Mouse (Mus musculus) testis, postnatal 14 days (tissue): ENCODE measurements around the gene Htr1f.
"Not testable (repeated sequence)": the region's sequence is repeated elsewhere in the genome, so short reads cannot be mapped to it uniquely, and the experiment has no call there.

Source experiments
- DNase-seq: peaks from one replicate; pipeline ENCODE4 v3.0.0; 2021; ENCODE audit warnings: low spot score

The Htr1f gene

DNA sequence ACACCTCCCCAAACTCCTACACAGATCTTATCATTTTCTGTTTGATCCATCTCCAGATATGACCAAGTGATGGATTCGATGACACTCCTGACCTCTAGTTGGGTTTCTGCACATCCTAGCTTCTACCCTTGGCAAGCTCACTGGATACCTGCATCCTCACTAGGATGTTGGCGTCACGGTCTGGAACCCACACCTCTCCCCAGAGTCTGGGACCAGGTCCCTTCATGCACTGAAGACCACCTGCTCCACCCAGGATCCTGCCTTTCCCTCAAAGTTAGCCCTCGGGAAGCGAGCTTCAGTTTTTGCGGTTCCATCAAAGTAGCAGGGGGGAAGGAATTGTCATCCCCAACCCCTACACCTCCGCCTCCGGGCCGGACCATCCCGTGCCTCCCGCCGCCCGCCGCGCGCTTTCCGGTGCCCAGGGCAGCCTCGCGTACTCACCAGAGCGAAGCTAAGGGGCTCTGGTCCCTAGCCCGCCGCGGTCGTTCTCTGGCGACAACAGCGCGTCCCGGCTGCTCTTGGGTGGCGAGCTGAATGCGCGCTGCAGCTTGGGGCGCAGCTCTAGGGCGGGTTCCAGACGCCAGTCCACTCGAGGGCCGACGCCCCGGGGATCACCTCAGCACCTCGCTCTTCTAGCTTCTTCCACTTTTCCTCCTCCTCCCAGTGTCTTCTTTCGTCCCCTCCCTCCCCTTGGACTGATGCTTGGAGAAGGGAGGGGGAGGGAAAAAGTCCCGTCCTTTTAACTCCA is at the start of gene Htr1f:
Gene Htr1f, minus strand, starts transcription at position 671 of the 748 bp plus-strand sequence.
- no peak for DNase-seq

DNA sequence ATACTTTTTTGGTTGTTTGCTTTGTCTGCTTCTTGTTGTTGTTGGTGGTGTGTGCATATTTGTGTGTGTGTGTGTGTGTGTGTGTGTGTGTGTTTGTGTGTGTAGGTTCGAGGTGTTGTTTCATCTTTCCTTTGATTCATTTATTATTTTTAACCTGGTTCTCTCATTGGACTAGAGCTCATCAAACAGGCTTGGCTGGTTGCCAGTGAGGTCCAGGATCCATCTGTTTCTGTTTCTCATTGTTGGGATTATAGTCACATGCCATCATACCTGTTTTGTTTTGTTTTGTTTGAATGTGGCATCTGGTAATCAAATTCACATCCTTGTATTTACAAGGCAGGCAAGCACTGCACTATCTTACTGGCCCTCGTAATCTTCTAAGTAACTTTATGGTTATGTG is 34.1 kb upstream of the Htr1f start:
- DNase-seq, result no peak

DNA sequence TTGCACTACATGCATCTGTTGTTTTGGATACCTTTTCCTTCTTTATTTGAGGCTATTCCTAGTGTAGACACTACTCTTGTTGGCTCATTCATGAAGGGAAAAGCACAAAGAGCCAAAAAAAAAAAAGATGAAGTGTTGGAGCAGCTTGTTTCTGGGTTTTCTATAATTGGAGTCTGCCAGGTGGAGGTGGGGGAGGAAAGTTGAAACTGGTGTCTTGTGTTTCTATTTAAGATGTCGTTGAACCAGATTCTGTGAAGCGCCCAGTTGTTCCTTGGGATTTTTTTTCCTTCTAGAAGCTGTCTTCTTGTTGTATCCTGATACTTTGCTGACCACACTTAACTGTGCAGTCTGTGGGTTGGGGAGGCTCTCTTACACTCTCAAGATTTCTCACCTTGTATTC is 23.7 kb upstream of the Htr1f start:
- DNase-seq, result no peak

DNA sequence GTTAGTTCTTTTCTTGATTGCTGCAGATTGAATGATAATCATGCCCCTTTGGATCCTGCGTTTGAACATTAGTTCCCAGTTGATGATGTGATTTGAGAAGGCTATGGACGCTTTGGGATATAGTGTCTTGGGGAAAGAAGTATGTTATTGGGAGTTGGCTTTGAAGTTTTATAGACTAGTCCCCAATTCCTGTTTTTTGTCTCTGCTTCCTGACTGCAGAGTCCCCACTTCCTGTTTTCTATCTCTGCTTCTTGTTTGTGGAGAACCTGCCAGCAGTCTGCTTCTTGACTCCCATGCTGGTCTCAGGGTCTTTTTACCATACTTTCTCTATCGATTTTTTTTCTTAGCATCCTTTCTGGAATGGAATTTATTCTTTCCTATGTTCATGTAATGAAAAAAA is 22.2 kb upstream of the Htr1f start:
- no peak for DNase-seq

DNA sequence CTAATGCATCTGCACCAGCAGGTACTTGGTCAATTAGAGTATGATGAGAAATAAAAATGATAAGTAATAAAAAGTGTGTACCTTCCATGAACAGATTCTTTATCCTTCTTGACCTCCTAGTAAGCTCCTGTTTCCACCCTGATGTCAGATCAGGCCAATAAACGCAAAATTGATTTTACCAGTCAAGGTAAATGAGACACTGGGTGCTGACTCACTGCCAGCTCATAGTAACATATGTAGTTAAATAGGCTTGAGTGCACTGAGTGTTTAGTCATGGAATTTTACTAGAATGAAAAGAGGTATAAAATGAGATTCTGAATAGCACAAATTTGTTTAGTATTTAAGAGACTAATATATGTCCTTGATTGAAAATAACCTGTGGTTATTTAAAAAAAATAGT is 6.6 kb upstream of the Htr1f start:
- DNase-seq, result no peak

DNA sequence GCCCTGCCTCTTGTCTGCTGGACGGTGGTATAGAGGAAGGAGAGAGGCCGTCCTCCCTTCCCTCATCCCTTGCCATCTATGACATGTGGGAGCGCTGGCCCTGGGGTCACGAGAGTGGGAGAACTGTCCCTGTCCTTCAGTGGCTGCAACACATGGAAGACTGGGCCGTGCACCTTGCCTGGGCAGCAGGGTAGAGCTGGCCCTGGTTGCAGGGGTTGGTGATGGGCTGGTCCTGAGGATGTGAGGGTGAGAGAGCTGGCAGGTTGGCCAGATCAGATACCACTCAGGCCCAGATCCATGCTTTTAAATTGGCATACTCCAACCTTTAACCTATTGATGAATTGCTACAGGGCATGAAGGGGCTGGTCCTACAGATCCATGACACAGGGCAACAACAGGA is 12.1 kb downstream of the Htr1f start:
- no peak for DNase-seq

DNA sequence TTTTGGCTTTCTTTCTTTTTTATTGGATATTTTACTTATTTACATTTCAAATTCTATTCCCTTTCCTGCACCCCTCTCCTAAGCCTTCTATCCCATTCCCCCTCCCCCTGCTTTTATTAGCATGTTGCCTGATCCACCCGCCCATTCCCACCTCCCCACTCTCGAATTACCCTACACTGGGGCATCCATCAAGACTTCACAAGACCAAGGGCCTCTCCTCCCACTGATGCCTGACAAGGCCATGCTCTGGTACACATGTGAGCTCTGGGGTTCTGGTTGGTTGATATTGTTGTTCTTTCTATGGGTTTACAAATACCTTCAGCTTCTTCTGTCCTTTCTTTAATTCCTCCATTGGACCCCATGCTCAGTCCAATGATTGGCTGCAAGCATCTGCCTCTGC is 22.2 kb downstream of the Htr1f start:
- no peak for DNase-seq

DNA sequence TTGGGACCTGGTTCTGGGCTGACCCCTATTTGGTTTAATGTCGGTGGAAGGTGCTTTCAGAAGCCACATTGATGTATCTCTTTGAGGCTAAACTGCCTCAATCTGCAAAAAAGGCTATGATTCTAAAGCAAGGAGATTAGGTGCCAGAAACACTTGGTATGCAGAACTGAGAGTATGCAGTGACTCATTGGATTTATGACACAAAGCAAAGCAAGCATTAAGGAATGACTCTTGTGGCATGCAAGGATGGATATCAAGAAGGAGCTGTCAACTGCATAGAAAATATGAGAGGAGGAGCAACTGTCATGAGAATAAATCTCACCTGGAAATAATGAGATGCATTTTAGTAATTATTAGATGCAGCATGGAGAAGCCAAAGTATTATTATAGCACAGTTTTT is 35.8 kb downstream of the Htr1f start:
- no peak for DNase-seq

DNA sequence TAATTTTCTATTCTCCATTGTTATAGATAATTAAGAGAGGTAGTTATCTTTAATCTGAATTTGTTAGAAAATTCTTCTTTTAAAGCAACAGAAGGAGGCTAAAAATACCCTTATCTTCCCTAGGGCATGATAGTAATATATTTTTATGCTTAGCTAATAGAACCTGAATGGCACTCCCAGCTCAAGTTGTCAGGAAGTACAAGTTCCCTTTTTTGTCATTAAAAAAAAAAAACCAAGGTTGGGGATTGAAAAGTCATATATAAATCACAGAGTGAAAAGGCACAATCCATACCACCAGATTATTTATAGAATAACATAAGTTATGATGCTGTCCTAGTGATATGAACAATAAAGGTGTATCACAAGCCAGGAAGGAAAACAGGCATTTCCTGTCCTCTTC is 39.4 kb downstream of the Htr1f start:
- no peak for DNase-seq

DNA sequence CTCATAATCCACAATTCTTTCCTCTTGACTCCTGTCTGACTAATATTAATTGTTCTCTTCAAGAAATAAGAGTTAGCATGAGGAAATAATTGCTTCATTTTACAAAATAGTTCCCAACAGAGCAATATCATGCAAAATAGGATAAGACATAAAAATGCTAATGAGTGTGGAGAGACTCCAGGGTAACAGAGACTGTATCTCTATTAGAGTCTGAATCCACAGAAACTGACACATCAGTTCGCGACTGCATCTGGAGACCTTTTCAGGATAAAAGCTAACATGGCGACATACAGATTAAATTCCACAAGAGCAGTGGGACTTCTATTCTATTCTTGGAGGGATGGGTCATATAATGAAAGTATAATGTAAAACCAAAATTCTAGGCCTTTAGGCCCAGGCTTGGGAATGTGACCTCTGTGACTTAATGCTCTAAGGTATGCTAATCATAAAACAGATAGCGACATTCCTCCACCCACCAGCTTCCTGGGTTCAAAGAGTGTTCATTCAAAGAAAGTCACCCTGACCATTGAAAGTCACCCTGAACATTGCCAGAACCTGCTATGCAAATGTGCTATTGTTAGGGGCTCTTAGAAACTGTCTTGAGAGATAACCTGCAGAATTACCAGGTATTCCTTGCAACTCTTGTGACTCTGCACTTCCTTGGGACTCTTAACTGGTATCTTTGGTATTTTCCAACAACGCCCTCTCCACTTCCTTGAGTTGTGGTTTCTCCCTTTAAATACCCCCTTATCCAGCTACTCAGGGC is 67.8 kb downstream of the Htr1f start:
- DNase-seq, result not testable (repeated sequence)

DNA sequence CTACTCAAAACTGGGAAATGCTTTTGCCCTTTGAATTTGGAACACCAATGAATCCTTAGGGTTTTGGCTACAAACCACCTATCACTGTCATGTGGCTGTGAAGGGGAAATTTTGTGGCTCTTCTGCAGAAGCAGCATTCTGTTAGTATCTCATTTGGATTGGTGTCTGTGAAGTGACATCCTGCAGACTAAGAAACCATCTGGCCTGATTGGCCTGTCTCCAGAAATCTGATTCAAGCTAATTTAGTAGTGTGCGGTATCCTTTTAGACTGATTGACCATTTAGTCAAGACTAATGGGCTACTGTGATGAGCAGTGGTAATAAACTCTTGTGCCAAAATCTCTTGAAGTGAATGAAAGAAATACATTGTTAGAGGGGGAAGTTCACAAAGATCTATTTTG is 76.0 kb downstream of the Htr1f start:
- no peak for DNase-seq

DNA sequence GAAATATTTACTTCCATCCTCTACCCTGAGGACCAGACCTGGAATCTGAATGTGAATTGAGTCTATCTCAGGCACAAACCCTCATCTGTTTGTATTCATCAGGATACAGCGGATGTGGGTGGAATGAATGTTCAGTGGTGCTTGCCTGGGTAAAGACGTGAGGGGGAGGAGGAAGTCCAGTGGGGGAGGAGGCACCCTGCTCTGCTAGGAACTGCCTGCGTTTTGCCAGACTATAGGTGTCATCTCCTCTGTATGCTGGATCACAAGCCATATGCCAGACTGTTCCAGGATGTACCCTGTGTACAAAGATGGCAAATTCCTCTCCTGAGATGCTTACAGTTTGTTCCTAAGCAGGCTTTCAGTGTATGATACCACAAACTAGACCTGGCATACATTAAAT is 83.3 kb downstream of the Htr1f start:
- no peak for DNase-seq

DNA sequence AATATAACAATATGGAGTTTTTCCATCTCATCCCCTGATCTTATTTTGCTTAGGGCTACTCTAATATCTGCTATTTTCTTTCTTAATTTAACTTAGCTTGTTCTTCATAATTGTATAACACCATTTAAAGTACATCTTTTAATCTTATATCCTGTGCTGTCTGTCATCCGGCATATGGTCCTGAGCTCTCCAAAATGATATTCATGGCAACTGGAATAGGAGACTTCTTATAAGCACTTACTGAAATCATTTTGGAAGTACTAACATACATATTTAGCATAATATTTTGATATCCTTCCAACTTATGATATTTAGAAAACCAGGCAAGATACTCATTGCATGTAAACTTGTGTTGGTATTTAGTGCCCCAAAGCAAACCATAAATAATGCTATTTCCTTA is 86.9 kb downstream of the Htr1f start:
- no peak for DNase-seq

DNA sequence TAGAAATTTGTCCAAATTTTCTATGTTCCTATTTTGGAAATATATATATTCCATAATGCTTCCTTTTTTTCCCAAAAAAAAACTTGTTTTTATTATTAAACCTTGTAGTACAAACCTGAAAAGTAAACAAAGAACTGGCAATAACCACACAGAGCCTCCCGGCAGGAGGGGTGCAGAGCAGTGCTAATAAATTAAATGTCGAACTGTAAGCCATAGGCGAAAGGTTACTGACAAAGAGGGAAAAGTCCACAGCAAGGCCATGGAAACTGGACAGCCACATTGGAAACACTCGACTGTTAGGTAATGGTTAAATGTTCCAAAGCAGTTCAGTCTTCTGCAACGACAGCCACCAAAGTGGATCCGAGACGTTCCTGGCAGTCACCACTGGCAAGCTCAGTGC is 87.5 kb downstream of the Htr1f start:
- DNase-seq, result no peak

DNA sequence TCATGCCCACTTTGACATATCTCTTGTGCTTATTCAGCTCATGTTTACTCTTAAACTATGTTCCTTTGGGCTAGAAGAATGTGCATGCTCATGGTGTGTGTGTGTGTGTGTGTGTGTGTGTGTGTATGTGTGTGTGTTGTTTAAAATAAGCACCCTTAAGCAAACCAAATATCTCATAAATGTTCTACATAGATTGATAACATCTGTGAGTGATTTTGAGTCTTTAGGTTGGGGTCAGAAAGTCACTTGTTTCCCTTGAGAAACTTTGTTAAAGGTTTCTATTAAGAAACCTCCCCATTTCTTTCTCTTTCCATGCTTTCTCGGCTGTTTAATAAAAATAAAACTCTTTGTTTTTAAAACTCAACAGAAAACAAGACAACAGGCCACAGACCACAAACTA is 88.1 kb downstream of the Htr1f start:
- no peak for DNase-seq

DNA sequence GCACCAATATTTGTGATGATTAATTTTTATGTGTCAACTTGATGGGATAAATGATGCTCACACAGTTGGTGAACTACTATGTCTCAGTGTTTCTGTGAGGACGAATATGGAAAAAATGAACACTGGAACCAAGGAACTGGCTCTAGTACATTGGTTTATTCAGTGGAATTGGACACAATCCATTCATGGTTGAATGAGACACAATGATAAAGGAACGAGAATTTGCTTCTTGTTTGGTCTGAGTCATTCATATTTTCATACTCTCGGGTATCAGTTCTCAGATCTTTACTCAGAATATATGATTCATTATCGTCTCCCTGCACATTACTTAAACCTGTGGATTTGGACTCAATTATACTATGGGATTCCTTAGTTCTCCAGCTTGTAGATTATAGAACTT is 90.4 kb downstream of the Htr1f start:
- no peak for DNase-seq

DNA sequence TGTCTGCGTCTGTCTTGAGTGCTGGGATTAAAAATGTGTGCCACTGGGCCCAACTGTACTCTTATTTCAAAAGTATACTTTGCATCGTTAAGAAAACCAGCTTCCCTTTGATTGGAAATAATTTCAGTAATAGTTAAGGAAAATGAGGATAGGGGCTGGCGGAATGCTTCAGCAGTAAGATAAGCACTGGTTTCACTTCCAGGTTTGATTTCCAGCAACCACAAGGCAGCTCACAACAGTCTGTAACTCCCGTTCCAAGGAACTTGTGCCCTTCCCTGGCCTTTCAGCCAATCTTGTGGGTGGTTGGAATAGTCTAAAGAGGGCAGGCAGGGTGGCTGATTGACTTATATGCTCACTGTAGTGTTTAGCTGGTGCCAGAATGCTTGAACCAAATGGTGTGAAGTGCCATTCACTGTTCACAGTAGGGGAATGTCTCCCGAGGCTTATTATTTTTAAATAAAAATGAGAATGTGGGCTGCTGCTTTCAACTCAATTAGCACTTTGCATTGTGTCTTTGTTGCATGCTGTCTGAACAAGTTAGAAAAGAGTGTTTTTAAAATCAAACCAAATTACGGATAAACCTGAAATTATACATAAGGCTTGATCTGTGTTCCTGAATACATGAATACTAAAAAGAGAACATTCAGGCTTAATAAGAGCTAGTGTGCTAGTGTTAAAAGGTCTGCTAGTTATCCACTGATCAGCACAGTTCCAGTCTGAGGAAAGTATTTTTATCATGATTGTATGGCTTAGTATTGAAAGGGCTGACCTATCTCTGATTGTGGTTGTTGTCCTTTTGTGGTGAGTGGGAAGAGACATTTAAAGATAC is 103.4 kb downstream of the Htr1f start:
- no peak for DNase-seq

DNA sequence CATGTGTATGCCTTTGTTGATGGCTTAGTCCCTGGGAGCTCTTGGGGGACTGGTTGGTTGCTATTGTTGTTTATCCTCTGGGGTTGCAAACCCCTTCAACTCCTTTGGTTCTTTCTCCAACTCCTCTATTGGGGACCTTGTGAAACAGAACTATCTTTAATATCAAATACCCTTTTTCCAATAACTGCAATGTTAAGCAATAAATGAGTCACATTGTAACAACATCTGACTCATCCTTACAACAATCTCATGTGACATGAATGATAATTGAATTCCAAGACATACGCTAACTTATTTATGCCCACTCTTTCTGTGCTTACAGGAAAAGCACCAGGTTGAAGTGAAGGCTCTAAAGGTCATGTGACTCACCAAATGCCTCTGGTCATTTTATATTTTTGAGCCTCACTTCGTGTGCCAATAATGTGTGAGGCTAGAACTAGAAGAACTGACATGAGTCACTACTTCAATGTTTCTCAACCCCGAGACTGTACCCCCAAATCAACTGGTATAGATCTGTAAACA is 116.3 kb downstream of the Htr1f start:
- no peak for DNase-seq

DNA sequence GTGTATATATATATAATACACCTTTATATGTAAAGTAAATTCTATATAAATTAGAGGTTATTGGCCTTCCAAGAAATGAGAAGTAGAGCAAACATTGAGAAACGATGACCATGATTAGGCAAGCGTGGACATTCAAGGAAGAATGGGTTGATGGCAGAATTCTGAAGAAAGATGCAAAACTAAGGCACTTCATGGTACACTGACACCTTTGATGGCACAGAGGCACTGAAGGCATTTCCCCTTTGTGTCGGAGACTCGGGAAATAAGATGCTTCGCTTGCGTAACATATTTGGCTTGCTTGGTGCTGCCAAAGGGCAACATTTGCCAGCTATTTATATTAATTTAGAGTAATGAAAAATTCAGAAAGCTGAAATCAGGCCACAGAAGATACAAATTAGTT is 118.1 kb downstream of the Htr1f start:
- DNase-seq, result no peak

DNA sequence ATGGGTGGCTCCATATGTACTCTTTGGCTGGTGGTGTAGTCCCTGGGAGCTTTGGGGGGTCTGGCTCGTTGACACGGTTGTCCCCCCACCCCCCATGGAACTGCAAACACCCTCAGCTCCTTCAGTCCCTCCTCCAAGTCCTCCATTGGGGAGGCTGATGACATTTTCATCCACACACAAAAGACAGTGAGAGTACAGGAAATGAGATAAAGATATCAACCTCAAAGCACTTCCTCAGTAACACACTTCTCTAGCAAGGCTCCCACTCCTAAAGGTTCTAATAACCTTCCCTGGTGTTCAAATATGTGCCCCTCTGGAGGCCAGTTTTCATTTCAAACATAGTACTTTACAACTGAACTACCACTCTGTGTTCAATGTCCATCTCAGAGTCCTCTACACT is 118.6 kb downstream of the Htr1f start:
- DNase-seq, result no peak

DNA sequence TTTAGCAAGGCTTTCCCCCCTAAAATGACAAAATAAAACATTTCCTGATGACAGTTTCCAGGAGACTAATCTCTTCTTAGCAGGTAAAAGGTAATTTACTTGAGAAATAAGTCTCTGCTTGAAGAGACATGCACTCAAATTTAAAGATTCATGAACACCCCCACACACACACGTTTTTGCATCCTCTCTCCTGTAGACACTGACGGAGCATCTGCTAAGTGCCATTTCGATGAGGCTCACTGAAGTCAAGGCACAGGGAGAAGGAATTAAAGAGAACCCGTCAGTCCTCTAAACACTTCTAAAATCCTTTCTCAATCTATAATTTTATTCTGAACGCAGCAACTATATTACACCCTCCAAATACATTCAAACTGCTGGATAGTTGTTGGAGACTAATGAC is 131.0 kb downstream of the Htr1f start:
- DNase-seq, result no peak

DNA sequence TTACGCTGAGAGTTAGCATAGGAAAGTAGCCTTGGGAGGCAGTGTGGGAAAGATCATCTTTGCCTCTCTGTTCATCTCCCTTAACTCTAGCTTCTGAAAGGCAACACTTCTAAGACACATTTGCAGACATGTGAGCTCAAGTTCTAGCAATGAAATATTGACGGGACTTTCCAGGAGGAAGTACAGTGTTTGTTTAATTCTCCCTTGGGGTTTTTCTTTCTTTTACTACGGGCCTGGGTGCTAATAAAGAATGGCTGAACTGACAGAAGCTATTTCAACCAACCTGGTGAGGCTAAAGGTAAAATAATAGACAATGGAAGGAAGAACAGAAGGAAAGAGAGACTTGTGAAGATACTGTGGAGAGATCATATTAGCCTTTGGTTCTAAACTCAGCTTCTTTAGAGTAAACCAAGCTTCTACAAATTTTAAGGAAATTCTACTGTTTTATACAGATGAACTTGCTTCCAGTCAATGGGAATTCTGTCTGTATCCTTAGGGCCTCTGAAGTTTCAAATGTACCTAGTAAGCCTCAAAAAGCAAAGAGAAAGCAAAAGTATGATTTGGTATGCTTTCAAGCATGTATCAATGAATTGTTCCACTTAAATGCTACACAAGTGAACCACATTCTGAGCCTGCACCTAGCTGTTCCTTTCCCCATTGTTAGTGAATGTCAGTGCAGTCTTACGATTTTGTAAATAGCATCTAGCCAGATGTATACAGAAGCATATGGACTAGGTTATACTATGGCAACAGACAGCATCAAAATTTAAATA is 131.9 kb downstream of the Htr1f start:
- DNase-seq, result no peak
